Mouse (Mus musculus) G1E (cell line): ENCODE data around the gene Nr2f2.

ENCODE experiments used
- CTCF ChIP-seq: IDR thresholded peaks from 2 replicates; pipeline ENCODE4 v1.5.1; 2012; ENCODE audit warnings: low read depth, low read length, inconsistent platforms, mixed read lengths
- POLR2AphosphoS5 ChIP-seq: IDR thresholded peaks from 2 replicates; pipeline ENCODE4 v1.6.1; 2012; ENCODE audit warnings: low read depth, low read length, inconsistent platforms; ENCODE audit not compliant: insufficient replicate concordance

DNA sequence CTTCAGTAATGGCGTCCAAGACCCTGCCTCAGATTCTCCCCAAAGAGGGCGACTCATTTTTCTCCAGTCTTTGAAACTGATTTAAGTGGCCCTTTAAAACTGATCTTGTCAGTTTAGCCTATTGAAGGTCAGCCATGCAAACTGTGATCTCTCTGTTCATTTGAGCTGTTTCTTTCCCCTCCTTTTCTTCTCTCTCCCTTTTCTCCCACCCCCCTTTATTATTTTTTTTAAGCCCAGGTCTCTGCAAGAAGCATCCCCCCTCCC is 11.2 kb downstream of the Nr2f2 start:
- TF ChIP-seq POLR2AphosphoS5 = no peak
- TF ChIP-seq CTCF = no peak
